Mouse (Mus musculus) cerebellum, postnatal 36 days (tissue): ENCODE data around the gene Cdk5rap3.

ENCODE experiments used
- DNase-seq, 2 experiments: peaks; one replicate each; pipeline ENCODE4 v3.0.0; 2021 to 2022; ENCODE audit warnings: mixed read lengths in 2 of 2

Cdk5rap3 gene

GRCm38 (mm10) chr11:96893203-96893842 lies 23.0 kb downstream of the Cdk5rap3 start:
- DNase-seq: no peak

- DNase-seq: no peak
These were observed 24.3 kb downstream of the Cdk5rap3 start for GRCm38 (mm10) chr11:96891784-96892527.

- peak; percentile 36 to 39 for DNase-seq
These were observed 29.3 kb downstream of the Cdk5rap3 start for GRCm38 (mm10) chr11:96886942-96887546.

- DNase-seq: no peak
These were observed 30.4 kb downstream of the Cdk5rap3 start for GRCm38 (mm10) chr11:96885901-96886340.

GRCm38 (mm10) chr11:96880296-96880695 lies 36.0 kb downstream of the Cdk5rap3 start:
- DNase-seq: no peak

GRCm38 (mm10) chr11:96879359-96879758 lies 36.9 kb downstream of the Cdk5rap3 start:
- no peak for DNase-seq

GRCm38 (mm10) chr11:96878715-96879114 lies 37.6 kb downstream of the Cdk5rap3 start:
- DNase-seq: no peak

GRCm38 (mm10) chr11:96877071-96877470 lies 39.2 kb downstream of the Cdk5rap3 start:
- DNase-seq: no peak

- DNase-seq: no peak
These were observed 39.8 kb downstream of the Cdk5rap3 start for GRCm38 (mm10) chr11:96876300-96877040.

GRCm38 (mm10) chr11:96875745-96876144 lies 40.6 kb downstream of the Cdk5rap3 start:
- peak; percentile 53 to 66 for DNase-seq

- DNase-seq: no peak
These were observed 41.0 kb downstream of the Cdk5rap3 start for GRCm38 (mm10) chr11:96875270-96875669.

- DNase-seq: no peak
These were observed 42.6 kb downstream of the Cdk5rap3 start for GRCm38 (mm10) chr11:96873601-96874140.

GRCm38 (mm10) chr11:96872441-96873379 lies 43.6 kb downstream of the Cdk5rap3 start:
- no peak for DNase-seq

- DNase-seq: peak; percentile 73 to 80
These were observed 49.1 kb downstream of the Cdk5rap3 start for GRCm38 (mm10) chr11:96867149-96867548.

GRCm38 (mm10) chr11:96863206-96863995 lies 52.9 kb downstream of the Cdk5rap3 start:
- peak; percentile 41 to 53 for DNase-seq

GRCm38 (mm10) chr11:96862534-96862933 lies 53.8 kb downstream of the Cdk5rap3 start:
- peak in 1 of 2 experiments; percentile 17 for DNase-seq

GRCm38 (mm10) chr11:96861878-96862289 lies 54.4 kb downstream of the Cdk5rap3 start:
- peak; percentile 97 for DNase-seq

- peak in 1 of 2 experiments; percentile 25 for DNase-seq
These were observed 54.9 kb downstream of the Cdk5rap3 start for GRCm38 (mm10) chr11:96861446-96861845.

- DNase-seq: peak; percentile 88
These were observed 55.7 kb downstream of the Cdk5rap3 start for GRCm38 (mm10) chr11:96860564-96860963.

GRCm38 (mm10) chr11:96859635-96860034 lies 56.7 kb downstream of the Cdk5rap3 start:
- no peak for DNase-seq

GRCm38 (mm10) chr11:96857446-96857845 lies 58.9 kb downstream of the Cdk5rap3 start:
- DNase-seq: no peak
